Mouse (Mus musculus) kidney, adult 2 months (tissue): ENCODE measurements around the gene Lypd3.

ENCODE experiments used
- CTCF ChIP-seq: fragments of 200-500 bp; conservative IDR thresholded peaks from 2 replicates; pipeline ENCODE4 v1.5.1; 2011; ENCODE audit warnings: low read depth, mild to moderate bottlenecking, control low read depth, low read length, moderate library complexity, mixed read lengths; ENCODE audit not compliant: insufficient read depth, insufficient read length
- POLR2A ChIP-seq: fragments of 200-500 bp; IDR thresholded peaks from one replicate; pipeline ENCODE4 v1.6.1; 2011; ENCODE audit warnings: low read depth, low read length, control low read depth

DNA sequence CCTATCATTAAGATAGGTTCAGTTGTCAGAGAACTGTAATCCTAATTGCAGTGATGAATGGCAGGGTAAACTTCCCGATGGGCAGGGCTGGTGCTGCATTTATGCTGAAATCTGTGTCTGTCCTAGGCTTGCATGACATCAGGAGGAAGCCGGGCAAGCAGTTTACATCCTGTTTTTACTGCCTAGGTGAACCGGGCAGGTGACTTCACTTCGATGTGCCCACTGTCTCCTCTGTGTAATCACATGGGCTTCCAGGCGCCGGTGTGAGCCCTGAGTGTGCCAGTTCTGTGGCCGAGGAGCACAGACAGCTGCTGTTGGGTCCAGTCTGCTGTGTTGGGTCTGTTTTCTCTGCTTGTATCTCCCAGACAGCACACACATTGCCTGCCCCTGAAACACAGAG is 10.1 kb downstream of the Lypd3 start:
- TF ChIP-seq CTCF (no peak), POLR2A (no peak)
